Mouse (Mus musculus) bone marrow, adult 2 months (tissue): ENCODE measurements at regions not wholly inside any gene's neighbourhood (a gene's known extent, or its start where the extent isn't known, plus 50 kb on each side); places are given as distances from the start of the nearest gene placed in this dataset.

Experiments
- H3K27ac ChIP-seq: fragments of 200-500 bp; 2 replicates; pipeline ENCODE4 v1.5.1; 2012; ENCODE audit warnings: low read depth, mild to moderate bottlenecking, control low read depth, inconsistent platforms, low read length; ENCODE audit not compliant: control insufficient read depth, poor library complexity, insufficient read depth
- H3K4me1 ChIP-seq: fragments of 200-500 bp; 2 replicates; pipeline ENCODE4 v1.6.1; 2011; ENCODE audit warnings: low read length; ENCODE audit not compliant: control insufficient read depth, insufficient read depth
- H3K4me3 ChIP-seq: fragments of 200-500 bp; replicated peaks from 2 replicates; pipeline ENCODE3; 2011; ENCODE audit warnings: mild to moderate bottlenecking, low read depth, low read length, control low read depth; ENCODE audit not compliant: control insufficient read depth
- CTCF ChIP-seq: fragments of 200-500 bp; IDR thresholded peaks from 2 replicates; pipeline ENCODE4 v1.5.1; 2011; ENCODE audit warnings: low read length, control low read depth; ENCODE audit not compliant: control insufficient read depth, insufficient read depth
- POLR2A ChIP-seq: fragments of 200-500 bp; IDR thresholded peaks from 2 replicates; pipeline ENCODE4 v1.6.1; 2011; ENCODE audit warnings: low read depth, mild to moderate bottlenecking, control low read depth, low read length, borderline replicate concordance; ENCODE audit not compliant: control insufficient read depth
- WGBS: fragments of 180-500 bp; shearing (Covaris S2); methylation state at CpG from one replicate; pipeline ENCODE4 v1.1.7; 2018; 5-methylcytosine and 5-hydroxymethylcytosine counted together

DNA sequence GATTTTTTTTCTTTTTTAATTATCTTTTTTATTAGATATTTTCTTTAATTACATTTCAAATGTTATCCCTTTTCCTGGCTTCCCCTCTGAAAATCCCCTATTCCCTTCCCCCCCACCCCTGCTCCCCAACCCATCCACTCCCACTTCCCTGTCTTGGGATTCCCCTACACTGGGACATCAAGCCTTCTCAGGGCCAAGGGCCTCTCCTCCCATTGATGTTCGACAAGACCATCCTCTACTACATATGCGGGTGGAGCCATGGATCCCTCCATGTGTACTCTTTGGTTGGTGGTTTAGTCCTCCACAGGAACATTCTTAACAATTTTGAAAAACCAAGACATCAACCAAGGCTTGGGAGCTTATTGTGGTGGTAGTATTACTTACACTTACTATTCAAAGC lies 77.5 kb upstream of the Gm47985 start:
- Histone ChIP-seq H3K4me1 (peaks cover 14% of the 10 kb centered on the region), H3K27ac (no peak overlapping the region), H3K4me3 (no peak overlapping the region)
- TF ChIP-seq POLR2A (no peak), CTCF (no peak)
- 43% methylated on average over 2 of the region's 2 CpGs for WGBS

DNA sequence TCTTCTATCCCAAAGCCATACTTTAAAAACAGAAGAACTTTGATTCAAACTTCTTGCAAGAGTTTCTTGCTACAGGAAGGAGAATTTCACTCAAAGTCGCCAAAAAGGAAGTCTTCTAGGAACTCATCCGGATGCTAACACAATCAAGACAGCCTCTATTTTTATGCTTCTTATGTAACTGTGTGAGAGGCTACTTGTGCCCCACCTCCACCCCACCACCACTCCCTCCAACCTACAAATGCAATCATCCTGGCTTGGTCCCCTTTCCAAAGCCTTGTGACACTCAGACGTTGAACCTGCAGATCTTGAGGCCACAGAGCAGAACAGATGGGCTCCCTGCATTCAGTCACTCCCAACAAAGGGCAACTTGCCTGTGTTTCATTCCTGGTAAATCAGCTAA lies 77.1 kb upstream of the Gm47985 start:
- H3K4me1 ChIP-seq: peaks cover 14% of the 10 kb centered on the region
- H3K27ac ChIP-seq: no peak overlapping the region
- TF ChIP-seq CTCF (no peak), POLR2A (no peak)
- 8% methylated on average over 3 of the region's 3 CpGs for WGBS
- no peak overlapping the region for H3K4me3 ChIP-seq

DNA sequence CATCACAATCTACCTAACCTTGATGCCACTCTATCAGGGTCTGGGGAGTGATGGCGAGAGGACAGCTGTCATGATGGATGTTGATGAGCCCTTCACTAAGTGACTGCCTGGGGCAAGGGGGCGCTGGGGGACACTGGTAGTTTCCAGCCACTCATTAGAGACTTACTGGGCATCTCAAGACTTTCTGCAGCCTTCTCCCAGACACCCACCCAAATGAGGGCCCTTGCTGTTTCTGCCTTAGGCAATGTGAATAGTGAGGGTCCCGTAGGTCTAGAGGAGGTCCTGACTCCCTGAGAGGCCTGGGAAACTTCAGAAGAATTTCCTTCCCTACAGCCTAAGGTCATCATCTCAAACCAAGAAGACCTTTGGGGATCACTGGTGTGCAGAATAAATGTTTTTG lies 74.9 kb upstream of the Gm47985 start:
- no peak overlapping the region for H3K27ac ChIP-seq
- H3K4me1 ChIP-seq: peaks cover 11% of the 10 kb centered on the region
- TF ChIP-seq CTCF: no peak
- no peak for TF ChIP-seq POLR2A
- H3K4me3 ChIP-seq: no peak overlapping the region
- 80% methylated on average over 3 of the region's 3 CpGs for WGBS

DNA sequence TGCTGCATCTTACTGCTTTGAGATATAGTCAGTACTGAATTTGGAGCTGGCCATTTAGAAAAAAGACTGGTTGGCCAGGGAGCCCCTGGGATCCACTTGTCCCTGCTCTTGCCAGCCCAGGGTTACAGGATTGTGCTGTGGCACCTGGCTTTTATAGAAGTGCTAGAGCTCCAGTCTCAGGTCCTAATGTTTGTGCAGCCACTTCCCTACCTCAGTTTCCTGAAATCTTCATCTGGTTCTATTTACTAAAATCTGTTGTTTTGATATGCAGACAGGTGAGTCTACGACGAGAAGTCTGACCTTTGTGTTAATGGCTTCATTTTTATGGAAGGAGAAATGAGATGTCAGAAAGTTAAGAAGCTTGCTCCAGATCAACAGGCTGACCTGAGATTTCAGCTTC lies 73.0 kb upstream of the Gm47985 start:
- Histone ChIP-seq H3K4me1 (peaks cover 8% of the 10 kb centered on the region), H3K4me3 (no peak overlapping the region), H3K27ac (no peak overlapping the region)
- TF ChIP-seq CTCF: no peak
- TF ChIP-seq POLR2A: no peak
- 84% methylated on average over 2 of the region's 2 CpGs for WGBS

DNA sequence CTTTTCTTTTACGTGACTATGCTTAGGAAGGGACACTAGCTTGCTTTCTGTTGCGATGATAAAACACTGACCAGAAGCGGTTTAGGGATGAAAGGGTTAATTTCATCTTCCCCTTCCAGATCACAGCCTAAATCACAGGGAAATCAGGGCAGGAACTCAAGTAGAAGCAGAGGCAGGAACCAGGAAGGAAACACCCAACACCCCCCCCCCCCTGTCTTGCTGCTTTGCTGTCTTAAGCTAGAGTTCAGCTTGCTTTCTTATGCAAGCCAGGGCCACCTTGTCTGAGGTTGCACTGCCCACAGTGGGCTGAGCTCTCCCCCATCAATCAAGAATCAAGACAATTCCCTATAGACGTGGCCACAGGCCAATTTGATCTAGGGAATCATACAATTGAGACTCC lies 71.9 kb upstream of the Gm47985 start:
- Histone ChIP-seq H3K4me3 (no peak overlapping the region), H3K27ac (no peak overlapping the region), H3K4me1 (peaks cover 3% of the 10 kb centered on the region; the same call in 1 of the 2 replicates)
- TF ChIP-seq CTCF (no peak), POLR2A (no peak)
- 61% methylated on average over 4 of the region's 4 CpGs for WGBS

DNA sequence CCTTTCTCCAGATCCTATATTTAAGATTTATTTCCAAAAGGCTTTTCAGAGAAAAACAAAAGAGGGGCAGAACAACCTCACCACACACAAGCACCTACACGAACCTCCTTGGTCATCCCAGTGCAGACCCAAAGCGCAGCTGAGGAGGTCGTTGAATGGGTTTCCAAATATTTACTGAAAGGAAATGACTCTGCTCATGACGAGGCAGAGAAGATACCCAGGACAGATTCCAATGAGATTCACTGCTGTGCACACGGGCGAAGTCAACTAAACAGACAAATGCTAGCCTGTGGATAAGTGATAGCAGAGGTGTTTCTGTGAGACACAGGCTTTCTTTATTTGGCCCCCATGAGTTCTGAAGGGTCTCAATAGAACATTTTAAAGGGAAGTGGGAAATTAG lies 70.7 kb upstream of the Gm47985 start:
- TF ChIP-seq POLR2A (no peak), CTCF (no peak)
- H3K4me3 ChIP-seq: no peak overlapping the region
- no peaks in the 10 kb centered on the region for H3K4me1 ChIP-seq
- WGBS: 45% methylated on average over 6 of the region's 6 CpGs
- no peak overlapping the region for H3K27ac ChIP-seq

DNA sequence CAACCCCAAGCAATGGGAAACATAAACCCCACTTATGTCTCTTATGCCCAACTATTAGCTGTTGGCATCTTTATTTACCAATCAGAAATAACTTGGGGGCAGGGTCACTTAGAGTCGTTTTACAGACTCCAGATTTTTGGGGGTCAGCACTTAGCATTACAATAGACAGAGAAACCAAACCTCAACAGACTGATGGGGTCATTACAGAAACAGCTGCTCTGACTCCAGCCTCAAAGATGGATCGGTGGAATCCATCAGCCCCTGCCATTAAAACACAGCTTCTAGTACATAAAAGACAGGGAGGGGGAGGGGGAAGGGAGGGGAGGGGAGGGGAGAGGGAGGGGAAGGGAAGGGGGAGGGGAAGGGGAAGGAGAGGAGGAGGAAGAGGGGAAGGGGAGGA lies 69.9 kb upstream of the Gm47985 start:
- no peak overlapping the region for H3K4me3 ChIP-seq
- 64% methylated on average over 2 of the region's 2 CpGs for WGBS
- H3K4me1 ChIP-seq: no peaks in the 10 kb centered on the region
- no peak overlapping the region for H3K27ac ChIP-seq
- TF ChIP-seq POLR2A: no peak
- no peak for TF ChIP-seq CTCF

DNA sequence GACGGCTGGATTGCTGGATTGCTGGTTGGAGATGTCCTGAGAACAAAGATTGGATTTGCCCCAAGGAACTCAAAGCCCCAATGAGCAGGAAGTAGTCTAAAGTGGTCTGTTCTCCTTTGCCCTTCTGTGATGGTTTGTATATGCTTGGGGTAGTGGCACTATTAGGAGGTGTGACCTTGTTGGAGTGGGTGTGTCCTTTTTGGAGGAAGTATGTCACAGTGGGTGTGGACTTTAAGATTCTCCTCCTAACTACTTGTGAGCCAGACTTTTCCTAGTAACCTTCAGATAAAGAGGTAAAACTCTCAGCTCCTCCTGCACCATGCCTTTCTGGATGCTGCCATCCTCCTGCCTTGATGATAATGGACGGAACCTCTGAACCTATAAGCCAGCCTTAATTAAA lies 69.1 kb upstream of the Gm47985 start:
- 77% methylated on average over 2 of the region's 2 CpGs for WGBS
- Histone ChIP-seq H3K4me3 (no peak overlapping the region), H3K27ac (no peak overlapping the region), H3K4me1 (no peaks in the 10 kb centered on the region)
- TF ChIP-seq POLR2A: no peak
- no peak for TF ChIP-seq CTCF

DNA sequence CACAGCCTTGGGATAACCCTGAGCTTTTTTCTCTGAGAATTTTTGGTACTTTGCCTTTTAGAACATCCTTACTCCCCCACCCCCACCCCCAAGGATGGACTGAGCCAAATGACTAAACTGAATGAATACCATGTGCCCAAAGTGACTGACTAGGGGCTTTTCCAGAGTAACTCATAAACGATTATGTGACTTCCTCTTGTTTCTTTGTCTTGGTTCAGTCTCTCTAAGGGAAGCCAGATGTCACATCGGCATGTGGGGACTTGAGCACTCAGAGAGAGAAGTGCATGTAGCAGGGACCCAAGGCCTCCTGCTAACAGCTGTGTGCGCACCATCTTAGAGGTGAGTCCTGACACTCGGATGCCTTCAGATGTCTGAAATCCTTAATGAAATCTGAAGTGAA lies 63.8 kb upstream of the Gm47985 start:
- Histone ChIP-seq H3K4me1 (no peaks in the 10 kb centered on the region), H3K27ac (no peak overlapping the region), H3K4me3 (no peak overlapping the region)
- 35% methylated on average over 4 of the region's 4 CpGs for WGBS
- no peak for TF ChIP-seq POLR2A
- TF ChIP-seq CTCF: no peak
